Mouse (Mus musculus): ENCODE data around the gene Plcg1.

Plcg1 gene

DNA sequence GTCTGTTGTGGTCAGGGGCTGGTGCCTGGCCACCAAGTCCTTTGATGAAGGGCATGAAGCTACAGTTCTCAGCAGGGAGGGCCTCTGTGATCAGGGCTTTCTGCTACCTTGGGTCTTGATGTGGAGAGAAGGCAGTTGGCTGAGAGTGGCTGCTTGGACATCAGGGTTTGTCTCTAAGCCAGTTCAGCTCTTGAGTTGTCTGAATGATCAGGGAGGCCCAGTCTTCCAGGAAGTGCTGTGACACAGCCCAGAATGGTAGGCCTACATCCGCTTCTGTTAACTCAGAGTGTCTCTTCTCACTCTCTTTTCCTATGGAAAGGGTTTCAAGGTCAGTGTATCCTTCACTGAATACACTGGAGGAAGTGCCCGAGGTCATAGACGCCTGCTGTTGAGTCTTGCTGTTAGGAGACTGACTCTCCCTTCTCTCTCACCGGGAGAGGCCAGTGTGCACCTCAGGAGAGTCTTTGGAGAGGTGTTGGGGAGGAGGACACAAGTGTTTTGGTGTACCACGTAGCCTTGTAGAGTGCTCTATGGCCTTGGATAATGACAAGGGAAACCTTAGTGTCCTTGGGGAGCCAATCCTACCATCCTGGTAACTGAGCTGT is 4.7 kb downstream of the Plcg1 start:
- in situ Hi-C loops (cut with MboI), result no loop called here

GRCm38 (mm10) chr2:160736466-160736865 is 5.4 kb downstream of the Plcg1 start:
- in situ Hi-C loops (cut with MboI), result no loop called here

- in situ Hi-C loops (cut with MboI), result no loop called here
Observed at GRCm38 (mm10) chr2:160738354-160738753, 7.3 kb downstream of the Plcg1 start.

GRCm38 (mm10) chr2:160739647-160740356 is 8.7 kb downstream of the Plcg1 start:
- in situ Hi-C loops (cut with MboI), result no loop called here

- in situ Hi-C loops (cut with MboI), result no loop called here
Observed at GRCm38 (mm10) chr2:160740521-160741156, 9.5 kb downstream of the Plcg1 start.

DNA sequence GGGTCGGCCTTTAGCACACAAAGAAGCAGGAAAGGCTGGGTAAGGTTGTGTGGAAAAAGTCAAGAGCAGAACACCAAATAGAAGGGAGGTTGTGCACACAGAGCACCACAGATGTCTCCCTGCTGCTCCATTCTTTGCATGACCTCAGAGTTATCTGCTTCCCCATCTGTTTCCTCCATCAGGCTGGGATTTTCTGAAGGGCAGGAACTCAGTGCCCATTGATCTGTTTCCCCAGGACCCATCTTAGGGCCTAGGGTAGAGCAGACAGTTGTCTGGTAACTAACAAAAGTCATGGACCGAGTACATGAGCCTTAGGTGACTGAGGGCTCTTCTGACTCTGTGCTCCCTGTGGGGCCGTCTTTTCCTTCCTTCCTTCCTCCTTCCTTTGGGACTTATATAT is 10.5 kb downstream of the Plcg1 start:
- in situ Hi-C loops (cut with MboI), result no loop called here

DNA sequence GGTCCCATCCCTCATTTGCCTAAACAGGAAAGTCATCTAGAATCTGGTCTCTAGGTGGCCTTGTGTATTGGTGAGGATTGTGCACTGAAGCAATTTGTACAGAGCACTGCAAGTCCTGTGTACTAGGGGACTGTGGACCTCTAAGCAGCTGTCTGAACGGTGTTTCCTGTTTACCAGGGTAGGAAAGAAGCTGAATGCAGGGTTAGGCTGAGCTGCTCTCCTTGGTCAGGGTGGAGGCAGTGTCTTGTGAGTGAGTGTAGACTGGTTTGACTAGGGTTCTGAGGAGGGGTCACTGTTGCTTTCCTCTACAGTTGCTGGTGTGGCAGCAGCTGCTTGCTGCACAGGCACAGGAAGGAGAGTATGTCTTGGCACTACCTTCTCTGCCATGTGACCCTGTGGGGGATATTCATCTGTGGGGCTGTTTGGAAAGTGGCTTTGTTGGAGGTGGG is 11.1 kb downstream of the Plcg1 start:
- in situ Hi-C loops (cut with MboI), result no loop called here

DNA sequence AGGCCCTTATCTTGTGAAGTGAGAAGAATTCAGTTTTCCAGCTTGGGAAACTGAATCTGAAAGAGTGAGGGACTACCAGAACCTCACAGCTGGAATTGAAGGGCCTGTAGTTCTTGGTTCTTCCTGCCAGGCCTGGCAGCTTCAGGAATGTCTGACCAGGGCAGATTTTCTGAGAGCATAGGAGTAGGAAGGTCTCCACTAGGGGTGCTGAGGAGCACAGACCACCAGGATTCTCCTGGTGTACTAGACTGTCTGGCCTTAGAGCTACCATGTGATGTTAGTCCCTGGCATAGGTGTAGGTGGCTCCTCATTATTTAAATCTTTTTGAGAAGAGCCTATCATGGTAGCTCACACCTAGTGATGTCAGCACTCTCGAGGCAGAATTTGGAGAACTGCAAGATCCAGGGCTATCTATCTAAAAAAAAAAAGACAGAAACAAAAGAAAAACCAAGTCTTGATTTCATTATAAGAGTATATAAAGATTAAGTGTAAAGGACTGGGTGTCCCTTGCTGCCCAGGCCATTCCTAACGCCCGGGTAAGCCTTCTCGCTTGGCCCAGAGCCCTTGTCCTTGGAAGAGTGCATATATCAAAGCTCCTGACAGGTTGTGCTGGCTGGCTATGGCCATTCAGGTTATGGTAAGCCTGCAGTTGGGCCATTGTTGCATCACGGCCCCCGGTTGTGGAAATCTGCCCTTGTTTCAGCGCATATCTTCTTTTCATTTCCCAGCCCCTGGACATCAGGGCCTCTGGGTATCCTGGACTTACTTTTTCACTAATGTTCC is 13.1 kb downstream of the Plcg1 start:
- in situ Hi-C loops (cut with MboI), result no loop called here

DNA sequence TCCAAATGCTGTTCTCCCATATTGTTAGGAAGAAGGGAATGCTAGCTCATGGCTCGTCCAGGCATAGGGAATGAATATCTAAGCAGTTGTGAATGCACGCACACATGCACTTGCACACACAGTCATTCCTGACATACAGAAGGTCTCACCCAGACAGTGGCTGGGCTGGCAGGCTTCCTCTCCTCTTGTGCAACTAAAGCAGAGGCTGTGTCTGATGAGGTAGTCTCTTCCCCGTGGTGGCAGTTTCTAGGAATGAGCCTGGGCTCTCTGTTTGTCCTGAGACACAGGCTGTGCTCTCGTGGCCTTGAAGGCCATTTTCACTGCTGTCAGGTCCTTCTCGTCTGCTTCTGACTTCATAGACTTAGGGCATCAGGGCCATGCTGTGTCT is 13.7 kb downstream of the Plcg1 start:
- in situ Hi-C loops (cut with MboI), result no loop called here

DNA sequence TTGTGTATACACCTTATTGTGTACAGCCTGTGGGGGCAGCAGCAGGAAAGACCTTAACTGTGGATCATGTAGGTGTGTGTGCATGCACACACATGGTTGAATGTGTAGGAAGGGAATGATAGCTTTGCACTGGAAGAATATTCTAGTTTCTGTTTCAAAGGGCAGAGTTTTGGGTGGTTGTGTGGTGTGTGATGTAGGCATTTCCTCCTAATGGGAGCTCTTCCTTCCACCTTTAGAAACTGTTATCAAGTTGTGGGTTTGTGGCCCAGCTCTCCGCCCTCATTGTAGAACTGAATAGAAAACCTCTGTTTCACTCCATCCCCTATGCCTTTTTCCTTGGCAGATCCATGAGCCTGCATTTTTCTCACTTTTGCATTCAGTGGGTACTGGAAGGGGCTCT is 14.4 kb downstream of the Plcg1 start:
- in situ Hi-C loops (cut with MboI), result no loop called here

GRCm38 (mm10) chr2:160746637-160747036 is 15.5 kb downstream of the Plcg1 start:
- in situ Hi-C loops (cut with MboI), result no loop called here

- in situ Hi-C loops (cut with MboI), result no loop called here
Observed at GRCm38 (mm10) chr2:160747075-160747474, 16.0 kb downstream of the Plcg1 start.

GRCm38 (mm10) chr2:160756583-160757203 is 25.6 kb downstream of the Plcg1 start:
- in situ Hi-C loops (cut with MboI), result no loop called here

GRCm38 (mm10) chr2:160760433-160761184 is 29.5 kb downstream of the Plcg1 start:
- in situ Hi-C loops (cut with MboI), result no loop called here

GRCm38 (mm10) chr2:160763816-160764215 is 32.7 kb downstream of the Plcg1 start:
- in situ Hi-C loops (cut with MboI), result no loop called here

DNA sequence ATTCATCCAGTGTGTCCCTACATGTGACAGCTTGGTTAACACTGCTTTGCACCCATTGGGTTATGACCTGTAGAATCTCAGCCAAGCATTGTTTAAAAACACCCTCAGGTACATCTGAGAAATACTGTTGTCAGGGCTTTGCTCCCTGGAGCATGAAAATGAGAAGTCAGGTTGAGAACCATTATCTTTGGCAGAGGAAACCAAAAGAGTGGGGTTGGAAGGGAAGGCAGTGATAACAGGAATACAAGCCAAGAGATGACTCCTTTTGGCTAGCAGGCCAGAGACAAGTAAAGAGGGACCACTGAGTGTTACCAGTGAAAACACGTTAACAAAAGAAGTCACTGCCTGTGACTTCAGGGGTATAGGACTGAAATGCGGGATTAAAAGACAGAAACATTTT is 33.3 kb downstream of the Plcg1 start:
- in situ Hi-C loops (cut with MboI), result no loop called here

GRCm38 (mm10) chr2:160765096-160765495 is 34.0 kb downstream of the Plcg1 start:
- in situ Hi-C loops (cut with MboI), result no loop called here

GRCm38 (mm10) chr2:160766371-160766771 is 35.3 kb downstream of the Plcg1 start:
- in situ Hi-C loops (cut with MboI), result no loop called here

DNA sequence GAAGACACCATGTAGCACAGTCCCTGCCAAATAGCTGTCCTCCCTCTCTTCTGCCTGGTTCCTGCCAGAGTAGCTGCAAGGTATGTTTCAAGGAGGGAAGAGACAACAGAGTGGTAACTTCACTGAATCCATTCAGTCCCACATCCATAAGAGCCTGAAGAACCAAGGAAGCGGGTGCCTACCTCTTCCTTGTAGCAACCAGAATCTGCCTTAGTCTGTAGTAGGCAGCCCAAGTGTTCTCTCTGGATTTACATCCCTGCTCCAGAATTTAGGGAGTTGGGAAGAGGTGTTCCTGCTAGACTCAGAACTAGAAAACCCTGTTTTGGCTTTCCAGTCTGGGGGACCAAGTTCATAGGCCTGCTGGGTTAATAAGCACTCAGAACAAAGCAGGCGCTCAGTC is 36.1 kb downstream of the Plcg1 start:
- in situ Hi-C loops (cut with MboI), result no loop called here

DNA sequence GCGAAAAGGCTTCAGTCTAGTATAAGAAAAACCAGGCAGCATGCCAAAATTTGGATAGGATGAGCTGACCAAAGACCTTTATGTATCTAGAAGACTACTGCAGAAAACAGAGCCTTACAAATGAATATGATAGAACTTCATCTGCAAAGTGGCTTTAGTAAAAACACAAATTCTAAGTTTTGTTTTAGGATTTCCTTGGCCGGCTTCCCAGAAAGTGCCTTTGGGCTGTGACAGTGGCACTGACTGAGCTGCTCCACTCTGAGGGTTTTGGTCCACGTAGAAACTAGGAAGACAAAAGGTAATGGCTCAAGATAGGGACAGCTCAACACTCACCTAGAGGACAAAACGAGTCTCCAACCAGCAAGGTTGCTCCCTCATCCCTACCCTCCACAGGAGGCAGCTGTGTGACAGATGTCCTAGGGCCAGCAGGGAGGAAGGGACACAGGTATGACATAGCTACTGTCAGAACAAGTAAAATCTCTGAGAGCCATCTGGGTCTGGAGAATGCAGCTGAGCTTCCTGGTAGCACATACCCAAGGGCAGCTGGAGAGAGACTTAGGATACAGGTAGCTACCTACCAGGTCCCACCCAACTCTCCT is 37.1 kb downstream of the Plcg1 start:
- in situ Hi-C loops (cut with MboI), result no loop called here

DNA sequence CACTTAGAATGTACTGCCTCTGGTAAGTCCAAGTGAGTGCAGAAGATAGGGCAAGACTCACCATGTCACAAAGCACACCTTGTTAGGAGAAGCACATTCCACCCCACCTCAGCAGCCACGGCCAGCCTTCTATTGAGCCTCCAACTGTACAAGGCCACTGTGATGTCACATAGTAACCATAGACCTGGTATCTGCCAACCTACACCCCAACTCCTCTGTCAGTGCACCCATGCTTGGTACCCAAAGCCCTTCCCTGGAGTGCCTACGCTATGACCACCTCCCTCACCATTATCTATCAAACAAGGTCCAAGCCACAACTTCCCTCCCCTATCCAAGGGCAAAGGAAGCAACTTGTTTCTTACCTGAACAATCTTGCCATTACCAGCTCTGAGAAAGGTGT is 37.9 kb downstream of the Plcg1 start:
- in situ Hi-C loops (cut with MboI), result no loop called here
